Mouse (Mus musculus): ENCODE measurements around the gene Olfr577. TPM values are rescaled to one million over a fixed set of nuclear protein-coding genes. Genes with fewer than 3 reads are reported as not detected.

Olfr577 gene
- not detected in 2 replicates for polyA plus RNA-seq (2015; fragmentation: Nextera tagmentation; extraction: Ambion mirVana)

DNA sequence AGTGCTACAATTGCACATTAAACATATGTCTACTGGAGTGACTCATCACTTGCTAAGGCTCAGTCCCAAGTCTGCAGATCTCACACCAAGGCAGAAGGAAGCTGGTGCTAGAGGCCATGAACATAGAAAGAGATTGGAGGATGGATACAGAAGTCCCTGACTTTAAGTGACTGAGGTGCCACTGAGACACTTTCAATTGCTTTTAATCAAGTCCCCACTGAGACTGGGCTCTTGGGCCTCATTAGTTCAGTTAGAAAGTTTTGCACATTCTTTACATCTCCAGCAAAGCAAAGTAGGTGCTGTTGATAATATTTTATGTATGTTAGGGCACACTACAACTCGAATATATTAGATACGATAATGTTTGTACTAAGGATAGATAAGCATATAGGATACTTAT is at the start of gene Olfr577:
Olfr577 (minus strand) TSS at position 101 of the 400 bp plus-strand sequence.
- H3K9me3 ChIP-seq (ENCODE audit: control insufficient read depth, low read length), result no peaks in the 10 kb centered on the region
- no peaks in the 10 kb centered on the region for H3K27me3 ChIP-seq (replicated peaks; ENCODE audit: control insufficient read depth, insufficient read depth, low read length)
- no peak within 1 kb of the TSS for H3K9ac ChIP-seq (ENCODE audit: low read depth, low read length)
- no peaks in the 10 kb centered on the region for H3K36me3 ChIP-seq (ENCODE audit: control insufficient read depth, insufficient read depth, low read length)
- no peaks in the 10 kb centered on the region for H3K4me1 ChIP-seq (ENCODE audit: control insufficient read depth, insufficient read depth, low read length)
- H3K4me2 ChIP-seq (ENCODE audit: low read depth, low read length), result no peak within 1 kb of the TSS
- WGBS, result 82% methylated on average over 2 of the region's 2 CpGs
- no peak for ATAC-seq
- H3K27ac ChIP-seq (ENCODE audit: low read length), result no peak within 1 kb of the TSS
- no peak within 1 kb of the TSS for H3K4me3 ChIP-seq (ENCODE audit: low read length)

DNA sequence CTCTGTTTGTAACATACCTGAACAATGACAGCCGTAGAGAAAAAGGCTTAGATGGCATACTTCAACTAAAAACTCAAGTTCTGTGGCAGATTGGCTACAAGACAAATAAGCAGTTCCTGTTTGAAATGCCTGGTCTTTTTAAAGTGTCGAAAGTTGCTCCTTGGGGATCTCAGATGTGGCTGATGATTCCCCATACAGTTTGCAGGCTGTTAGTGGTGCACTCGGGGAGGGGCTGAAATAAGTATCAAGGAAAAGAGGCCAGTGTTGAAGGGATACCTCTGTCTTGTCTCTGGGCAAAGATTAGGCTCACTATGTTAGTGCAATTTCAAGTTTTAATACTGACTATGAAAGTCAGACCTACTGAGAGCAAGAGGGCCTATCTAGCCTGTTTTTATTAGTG is 13.5 kb upstream of the Olfr577 start, which contains the start of gene Olfr578:
Olfr578 (minus strand) TSS at position 101 of the 400 bp plus-strand sequence.
- no peaks in the 10 kb centered on the region for H3K36me3 ChIP-seq (ENCODE audit: control insufficient read depth, insufficient read depth, low read length)
- no peak within 1 kb of the TSS for H3K4me3 ChIP-seq (ENCODE audit: low read length)
- H3K9ac ChIP-seq (ENCODE audit: low read depth, low read length), result no peak within 1 kb of the TSS
- no peaks in the 10 kb centered on the region for H3K4me1 ChIP-seq (ENCODE audit: control insufficient read depth, insufficient read depth, low read length)
- H3K4me2 ChIP-seq (ENCODE audit: low read depth, low read length), result no peak within 1 kb of the TSS
- no peak within 1 kb of the TSS for H3K27ac ChIP-seq (ENCODE audit: low read length)
- no peak for ATAC-seq
- H3K27me3 ChIP-seq (replicated peaks; ENCODE audit: control insufficient read depth, insufficient read depth, low read length), result no peaks in the 10 kb centered on the region
- no peaks in the 10 kb centered on the region for H3K9me3 ChIP-seq (ENCODE audit: control insufficient read depth, low read length)
- WGBS, result 61% methylated on average over 3 of the region's 3 CpGs

DNA sequence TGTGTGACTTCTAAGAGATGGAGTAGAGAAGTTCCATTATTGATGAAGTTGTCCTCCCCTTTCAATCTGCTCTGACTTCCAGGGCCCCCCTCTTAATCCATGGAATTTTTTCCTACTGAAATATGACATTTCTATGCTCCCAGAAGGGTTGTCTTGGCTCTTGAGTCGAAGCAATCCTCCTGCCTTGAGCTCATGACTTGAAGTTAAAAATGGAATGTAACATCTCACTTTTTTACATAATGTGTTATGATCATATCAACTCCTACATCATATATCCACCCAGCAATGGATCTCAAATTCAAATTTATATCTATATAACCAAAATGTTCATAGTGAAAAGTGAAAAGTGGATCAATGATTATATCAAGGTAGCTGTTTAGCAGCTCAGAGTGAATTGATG is 1.3 kb downstream of the Olfr577 start:
- no peaks in the 10 kb centered on the region for H3K27me3 ChIP-seq (replicated peaks; ENCODE audit: control insufficient read depth, insufficient read depth, low read length)
- H3K4me3 ChIP-seq (ENCODE audit: low read length), result no peak overlapping the region
- 49% methylated on average over 1 of the region's 1 CpGs for WGBS
- no peak overlapping the region for H3K27ac ChIP-seq (ENCODE audit: low read length)
- no peaks in the 10 kb centered on the region for H3K9me3 ChIP-seq (ENCODE audit: control insufficient read depth, low read length)
- H3K4me1 ChIP-seq (ENCODE audit: control insufficient read depth, insufficient read depth, low read length), result no peaks in the 10 kb centered on the region
- H3K36me3 ChIP-seq (ENCODE audit: control insufficient read depth, insufficient read depth, low read length), result no peaks in the 10 kb centered on the region
- no peak overlapping the region for H3K9ac ChIP-seq (ENCODE audit: low read depth, low read length)
- no peak overlapping the region for H3K4me2 ChIP-seq (ENCODE audit: low read depth, low read length)
- ATAC-seq, result no peak

DNA sequence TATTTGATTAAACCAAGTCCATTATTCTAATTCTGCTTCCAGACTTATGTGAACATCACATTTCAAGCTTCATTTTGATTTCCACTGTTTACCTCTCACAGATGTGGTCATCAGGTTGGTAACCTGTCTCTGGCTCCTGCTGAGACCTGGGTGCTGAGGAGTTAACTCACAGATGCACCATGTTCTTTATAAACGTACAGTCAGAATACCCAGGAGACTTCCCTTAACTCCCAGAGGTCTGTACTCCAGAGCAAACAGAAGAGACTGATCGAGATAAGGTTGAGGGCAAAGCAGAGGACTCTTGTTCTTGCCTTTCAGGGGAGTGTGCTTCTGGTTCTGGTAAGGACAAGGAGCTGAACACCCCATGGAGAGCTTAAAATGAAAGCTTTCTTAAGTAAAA is 13.4 kb downstream of the Olfr577 start, which contains the start of gene Olfr576:
Olfr576 (plus strand) TSS at position 301 of the 400 bp plus-strand sequence.
- Histone ChIP-seq H3K9ac (ENCODE audit: low read depth, low read length) (no peak within 1 kb of the TSS), H3K27me3 (replicated peaks; ENCODE audit: control insufficient read depth, insufficient read depth, low read length) (no peaks in the 10 kb centered on the region), H3K4me2 (ENCODE audit: low read depth, low read length) (no peak within 1 kb of the TSS), H3K27ac (ENCODE audit: low read length) (no peak within 1 kb of the TSS), H3K4me3 (ENCODE audit: low read length) (no peak within 1 kb of the TSS), H3K9me3 (ENCODE audit: control insufficient read depth, low read length) (no peaks in the 10 kb centered on the region), H3K36me3 (ENCODE audit: control insufficient read depth, insufficient read depth, low read length) (no peaks in the 10 kb centered on the region), H3K4me1 (ENCODE audit: control insufficient read depth, insufficient read depth, low read length) (no peaks in the 10 kb centered on the region)
- no peak for ATAC-seq
- WGBS, result 18% methylated on average over 2 of the region's 2 CpGs

DNA sequence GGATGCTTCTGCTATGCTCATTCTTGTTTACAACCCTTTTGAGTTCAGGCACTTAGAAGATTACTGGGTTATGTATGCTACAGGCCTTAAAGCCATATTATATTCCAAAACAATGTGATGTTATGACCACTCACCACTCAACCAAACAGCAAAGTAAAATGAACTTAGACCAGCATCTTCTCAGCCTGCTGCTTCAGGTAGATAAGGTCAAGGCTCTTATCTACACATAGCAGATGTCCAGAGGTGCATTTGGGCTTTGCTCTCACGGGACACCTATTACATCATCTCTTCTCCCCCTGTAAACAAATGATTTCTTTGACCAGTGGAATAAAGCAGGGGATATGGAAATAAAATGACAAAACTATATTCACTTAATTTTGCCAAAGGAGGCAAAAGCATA is 17.1 kb downstream of the Olfr577 start, which contains the start of gene Olfr575:
Olfr575 (minus strand) TSS at position 183 of the 400 bp plus-strand sequence.
- H3K4me2 ChIP-seq (ENCODE audit: low read depth, low read length), result no peak within 1 kb of the TSS
- no peaks in the 10 kb centered on the region for H3K9me3 ChIP-seq (ENCODE audit: control insufficient read depth, low read length)
- 43% methylated on average over 1 of the region's 1 CpGs for WGBS
- H3K4me1 ChIP-seq (ENCODE audit: control insufficient read depth, insufficient read depth, low read length), result no peaks in the 10 kb centered on the region
- no peak within 1 kb of the TSS for H3K4me3 ChIP-seq (ENCODE audit: low read length)
- H3K27me3 ChIP-seq (replicated peaks; ENCODE audit: control insufficient read depth, insufficient read depth, low read length), result no peaks in the 10 kb centered on the region
- no peak for ATAC-seq
- no peak within 1 kb of the TSS for H3K27ac ChIP-seq (ENCODE audit: low read length)
- H3K9ac ChIP-seq (ENCODE audit: low read depth, low read length), result no peak within 1 kb of the TSS
- no peaks in the 10 kb centered on the region for H3K36me3 ChIP-seq (ENCODE audit: control insufficient read depth, insufficient read depth, low read length)

DNA sequence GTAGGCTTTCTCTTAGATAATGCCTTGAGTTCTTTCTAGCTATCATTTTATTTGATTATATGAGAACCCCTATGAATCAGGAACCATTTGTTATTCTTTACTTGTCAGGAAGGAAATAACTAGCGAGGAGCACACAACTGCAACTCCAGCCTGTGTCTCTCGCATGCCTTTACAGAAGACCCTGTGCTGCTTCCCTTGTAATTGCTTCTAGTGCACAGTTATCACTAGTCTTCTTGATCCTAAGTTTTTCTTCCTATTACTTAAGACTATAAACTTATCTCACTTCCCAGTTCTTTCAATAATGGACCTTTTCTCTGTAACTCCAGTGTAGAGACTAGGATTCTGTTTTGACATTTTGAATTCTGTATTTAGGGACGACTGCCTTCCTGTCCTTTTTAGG is 17.6 kb downstream of the Olfr577 start:
- H3K27ac ChIP-seq (ENCODE audit: low read length), result no peak overlapping the region
- no peak overlapping the region for H3K4me2 ChIP-seq (ENCODE audit: low read depth, low read length)
- WGBS, result 56% methylated on average over 3 of the region's 3 CpGs
- no peak overlapping the region for H3K4me3 ChIP-seq (ENCODE audit: low read length)
- H3K27me3 ChIP-seq (replicated peaks; ENCODE audit: control insufficient read depth, insufficient read depth, low read length), result no peaks in the 10 kb centered on the region
- no peaks in the 10 kb centered on the region for H3K36me3 ChIP-seq (ENCODE audit: control insufficient read depth, insufficient read depth, low read length)
- H3K4me1 ChIP-seq (ENCODE audit: control insufficient read depth, insufficient read depth, low read length), result no peaks in the 10 kb centered on the region
- no peak for ATAC-seq
- no peak overlapping the region for H3K9ac ChIP-seq (ENCODE audit: low read depth, low read length)
- no peaks in the 10 kb centered on the region for H3K9me3 ChIP-seq (ENCODE audit: control insufficient read depth, low read length)

DNA sequence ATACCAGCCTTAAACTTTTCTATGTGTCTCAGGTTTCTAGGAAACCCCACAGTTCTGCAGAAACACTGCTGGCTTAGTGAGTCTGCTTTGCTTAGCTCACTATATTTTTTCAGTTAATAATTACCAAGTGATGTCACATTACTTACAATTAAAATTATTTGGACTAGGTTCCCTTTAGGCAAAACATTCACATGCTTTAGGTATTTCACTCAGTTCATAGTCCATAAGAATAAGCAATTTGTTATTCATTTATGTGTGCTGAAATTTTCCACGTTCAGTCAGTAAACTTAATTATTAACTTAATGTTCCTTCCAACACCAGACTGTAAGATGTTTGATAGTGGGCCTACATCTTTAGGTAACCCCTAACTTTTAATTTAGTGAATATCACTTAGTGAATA is 25.0 kb downstream of the Olfr577 start:
- Histone ChIP-seq H3K9ac (ENCODE audit: low read depth, low read length) (no peak overlapping the region), H3K9me3 (ENCODE audit: control insufficient read depth, low read length) (no peaks in the 10 kb centered on the region), H3K27me3 (replicated peaks; ENCODE audit: control insufficient read depth, insufficient read depth, low read length) (no peaks in the 10 kb centered on the region), H3K4me3 (ENCODE audit: low read length) (no peak overlapping the region), H3K27ac (ENCODE audit: low read length) (no peak overlapping the region), H3K4me1 (ENCODE audit: control insufficient read depth, insufficient read depth, low read length) (no peaks in the 10 kb centered on the region), H3K36me3 (ENCODE audit: control insufficient read depth, insufficient read depth, low read length) (no peaks in the 10 kb centered on the region), H3K4me2 (ENCODE audit: low read depth, low read length) (no peak overlapping the region)
- WGBS, result 40% methylated on average over 1 of the region's 1 CpGs
- ATAC-seq, result no peak

DNA sequence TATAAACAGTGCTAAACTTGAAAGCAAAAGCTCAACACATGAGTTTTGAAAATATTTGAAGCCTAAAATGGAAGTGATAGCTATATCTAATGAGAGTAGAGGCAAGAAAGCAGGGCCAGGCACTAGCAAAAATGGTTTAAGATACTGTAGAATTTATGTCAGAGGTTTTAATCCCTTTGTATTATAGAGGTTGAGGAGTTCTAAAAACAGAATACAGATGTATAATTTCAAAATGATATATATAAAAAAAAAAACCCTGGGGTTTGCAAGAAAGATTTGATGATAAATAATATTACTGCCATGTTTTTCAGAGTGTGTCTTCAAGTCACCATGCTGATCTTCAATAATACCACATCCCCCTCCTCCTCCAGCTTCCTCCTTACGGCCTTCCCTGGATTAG is 27.6 kb downstream of the Olfr577 start, which contains the start of gene Olfr574:
Olfr574 (plus strand) TSS at position 301 of the 400 bp plus-strand sequence.
- WGBS, result 83% methylated on average over 1 of the region's 1 CpGs
- H3K9ac ChIP-seq (ENCODE audit: low read depth, low read length), result no peak within 1 kb of the TSS
- no peaks in the 10 kb centered on the region for H3K9me3 ChIP-seq (ENCODE audit: control insufficient read depth, low read length)
- no peaks in the 10 kb centered on the region for H3K4me1 ChIP-seq (ENCODE audit: control insufficient read depth, insufficient read depth, low read length)
- no peak for ATAC-seq
- H3K4me2 ChIP-seq (ENCODE audit: low read depth, low read length), result no peak within 1 kb of the TSS
- no peak within 1 kb of the TSS for H3K27ac ChIP-seq (ENCODE audit: low read length)
- H3K4me3 ChIP-seq (ENCODE audit: low read length), result no peak within 1 kb of the TSS
- H3K27me3 ChIP-seq (replicated peaks; ENCODE audit: control insufficient read depth, insufficient read depth, low read length), result no peaks in the 10 kb centered on the region
- no peaks in the 10 kb centered on the region for H3K36me3 ChIP-seq (ENCODE audit: control insufficient read depth, insufficient read depth, low read length)

DNA sequence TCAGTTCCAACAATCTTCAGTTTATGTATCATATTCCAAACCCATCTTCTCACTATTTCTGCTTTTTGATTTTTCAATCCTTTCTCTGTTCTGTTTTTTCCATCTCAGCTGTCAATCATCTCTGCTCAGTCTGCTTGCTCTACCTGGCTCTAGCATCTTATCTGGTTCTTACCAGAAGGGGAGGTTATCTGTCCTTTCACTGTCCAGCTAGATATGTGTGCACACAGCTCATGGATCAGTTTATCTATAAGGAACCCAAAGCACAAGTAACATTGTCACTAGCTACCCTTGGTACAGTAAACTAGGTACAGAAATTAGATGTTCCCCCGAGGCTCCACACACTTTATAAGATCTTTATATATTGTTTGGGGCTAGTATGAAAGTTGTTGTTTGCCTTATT is 32.3 kb downstream of the Olfr577 start:
- Histone ChIP-seq H3K36me3 (ENCODE audit: control insufficient read depth, insufficient read depth, low read length) (no peaks in the 10 kb centered on the region), H3K4me3 (ENCODE audit: low read length) (no peak overlapping the region), H3K9me3 (ENCODE audit: control insufficient read depth, low read length) (no peaks in the 10 kb centered on the region), H3K27me3 (replicated peaks; ENCODE audit: control insufficient read depth, insufficient read depth, low read length) (no peaks in the 10 kb centered on the region), H3K4me2 (ENCODE audit: low read depth, low read length) (no peak overlapping the region), H3K27ac (ENCODE audit: low read length) (no peak overlapping the region), H3K4me1 (ENCODE audit: control insufficient read depth, insufficient read depth, low read length) (no peaks in the 10 kb centered on the region), H3K9ac (ENCODE audit: low read depth, low read length) (no peak overlapping the region)
- 80% methylated on average over 1 of the region's 1 CpGs for WGBS
- ATAC-seq, result no peak

DNA sequence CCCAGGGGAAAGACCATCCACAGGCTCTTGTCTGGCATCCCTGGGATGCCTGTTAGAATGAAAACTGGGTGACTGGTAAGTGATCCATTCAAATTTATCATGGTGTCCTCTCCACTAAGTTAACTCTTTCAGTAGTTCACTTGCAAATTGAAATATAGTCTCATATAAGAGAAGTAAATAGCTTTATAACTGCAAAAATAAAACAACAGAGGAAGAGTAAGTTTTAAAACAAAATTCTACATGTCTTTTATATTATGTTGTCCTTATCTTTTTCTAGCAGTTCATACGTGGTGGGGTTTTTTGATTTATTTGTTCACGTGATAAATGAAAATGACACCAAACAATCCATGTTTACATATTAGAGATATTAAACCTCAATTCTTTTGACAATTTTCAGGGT is 33.3 kb downstream of the Olfr577 start, which contains the start of gene Olfr573-ps1:
Olfr573-ps1 (minus strand) TSS at position 101 of the 400 bp plus-strand sequence.
- no peak within 1 kb of the TSS for H3K4me3 ChIP-seq (ENCODE audit: low read length)
- 80% methylated on average over 2 of the region's 2 CpGs for WGBS

More for the DNA sequence above, 33.3 kb downstream of the Olfr577 start, which contains the start of gene Olfr573-ps1:
- ATAC-seq, result no peak
- Histone ChIP-seq H3K27ac (ENCODE audit: low read length) (no peak within 1 kb of the TSS), H3K9me3 (ENCODE audit: control insufficient read depth, low read length) (no peaks in the 10 kb centered on the region), H3K36me3 (ENCODE audit: control insufficient read depth, insufficient read depth, low read length) (no peaks in the 10 kb centered on the region), H3K4me2 (ENCODE audit: low read depth, low read length) (no peak within 1 kb of the TSS), H3K9ac (ENCODE audit: low read depth, low read length) (no peak within 1 kb of the TSS), H3K27me3 (replicated peaks; ENCODE audit: control insufficient read depth, insufficient read depth, low read length) (no peaks in the 10 kb centered on the region), H3K4me1 (ENCODE audit: control insufficient read depth, insufficient read depth, low read length) (no peaks in the 10 kb centered on the region)
